Mouse (Mus musculus): Measurements from ENCODE around the gene Trio. TPM values are rescaled to one million over a fixed set of nuclear protein-coding genes. Genes with fewer than 3 reads are reported as not detected.

Trio gene
- polyA plus RNA-seq, 1 experiment from 2014 or later, result 37.5 TPM

GRCm38 (mm10) chr15:28051811-28052210, 26.2 kb upstream of the Trio start:
- ATAC-seq, result no peak; the same call in 1 of the 2 replicates
- no peak overlapping the region for H3K4me3 ChIP-seq (ENCODE audit: low read depth, low read length)
- H3K36me3 ChIP-seq (ENCODE audit: control insufficient read depth, insufficient read depth, low read length), result no peaks in the 10 kb centered on the region
- H3K27me3 ChIP-seq (ENCODE audit: control insufficient read depth, insufficient read depth, low read depth, low read length), result no peaks in the 10 kb centered on the region
- 33% methylated on average over 4 of the region's 4 CpGs for WGBS
- H3K9me3 ChIP-seq (replicated peaks; ENCODE audit: control insufficient read depth, low read length, poor library complexity, severe bottlenecking), result no peaks in the 10 kb centered on the region
- peak overlapping the region; percentile 36; the same call in 1 of the 2 replicates for H3K4me2 ChIP-seq (ENCODE audit: low read length)
- H3K9ac ChIP-seq (ENCODE audit: low read depth, low read length), result no peak overlapping the region
- H3K27ac ChIP-seq (ENCODE audit: low read length), result no peak overlapping the region
- H3K4me1 ChIP-seq (ENCODE audit: control insufficient read depth, insufficient read depth, low read length), result peaks cover 7% of the 10 kb centered on the region

GRCm38 (mm10) chr15:28051104-28051625, 25.5 kb upstream of the Trio start:
- peak; percentile 96 for ATAC-seq
- H3K36me3 ChIP-seq (ENCODE audit: control insufficient read depth, insufficient read depth, low read length), result no peaks in the 10 kb centered on the region
- H3K4me2 ChIP-seq (ENCODE audit: low read length), result peak overlapping the region; percentile 36
- no peaks in the 10 kb centered on the region for H3K9me3 ChIP-seq (replicated peaks; ENCODE audit: control insufficient read depth, low read length, poor library complexity, severe bottlenecking)
- H3K27ac ChIP-seq (ENCODE audit: low read length), result no peak overlapping the region
- H3K9ac ChIP-seq (ENCODE audit: low read depth, low read length), result peak overlapping the region; percentile 13; the same call in 1 of the 2 replicates
- no peak overlapping the region for H3K4me3 ChIP-seq (ENCODE audit: low read depth, low read length)
- H3K4me1 ChIP-seq (ENCODE audit: control insufficient read depth, insufficient read depth, low read length), result peaks cover 7% of the 10 kb centered on the region
- 8% methylated on average over 18 of the region's 18 CpGs for WGBS
- no peaks in the 10 kb centered on the region for H3K27me3 ChIP-seq (ENCODE audit: control insufficient read depth, insufficient read depth, low read depth, low read length)

GRCm38 (mm10) chr15:28047711-28048110, 22.1 kb upstream of the Trio start:
- Histone ChIP-seq H3K36me3 (ENCODE audit: control insufficient read depth, insufficient read depth, low read length) (no peaks in the 10 kb centered on the region), H3K9me3 (replicated peaks; ENCODE audit: control insufficient read depth, low read length, poor library complexity, severe bottlenecking) (no peaks in the 10 kb centered on the region), H3K4me2 (ENCODE audit: low read length) (no peak overlapping the region), H3K4me1 (ENCODE audit: control insufficient read depth, insufficient read depth, low read length) (peaks cover 7% of the 10 kb centered on the region), H3K27ac (ENCODE audit: low read length) (no peak overlapping the region), H3K9ac (ENCODE audit: low read depth, low read length) (no peak overlapping the region), H3K27me3 (ENCODE audit: control insufficient read depth, insufficient read depth, low read depth, low read length) (no peaks in the 10 kb centered on the region), H3K4me3 (ENCODE audit: low read depth, low read length) (no peak overlapping the region)
- 95% methylated on average over 3 of the region's 3 CpGs for WGBS
- no peak for ATAC-seq

GRCm38 (mm10) chr15:28041158-28041865, 15.7 kb upstream of the Trio start:
- Histone ChIP-seq H3K4me2 (ENCODE audit: low read length) (no peak overlapping the region), H3K4me1 (ENCODE audit: control insufficient read depth, insufficient read depth, low read length) (peaks cover 4% of the 10 kb centered on the region; the same call in 1 of the 2 replicates), H3K4me3 (ENCODE audit: low read depth, low read length) (no peak overlapping the region), H3K27ac (ENCODE audit: low read length) (no peak overlapping the region), H3K9ac (ENCODE audit: low read depth, low read length) (no peak overlapping the region), H3K9me3 (replicated peaks; ENCODE audit: control insufficient read depth, low read length, poor library complexity, severe bottlenecking) (no peaks in the 10 kb centered on the region), H3K27me3 (ENCODE audit: control insufficient read depth, insufficient read depth, low read depth, low read length) (no peaks in the 10 kb centered on the region), H3K36me3 (ENCODE audit: control insufficient read depth, insufficient read depth, low read length) (no peaks in the 10 kb centered on the region)
- 7% methylated on average over 9 of the region's 9 CpGs for WGBS
- no peak for ATAC-seq

- no peak overlapping the region for H3K4me3 ChIP-seq (ENCODE audit: low read depth, low read length)
- no peak overlapping the region for H3K27ac ChIP-seq (ENCODE audit: low read length)
- no peaks in the 10 kb centered on the region for H3K27me3 ChIP-seq (ENCODE audit: control insufficient read depth, insufficient read depth, low read depth, low read length)
- H3K36me3 ChIP-seq (ENCODE audit: control insufficient read depth, insufficient read depth, low read length), result no peaks in the 10 kb centered on the region
- no peak overlapping the region for H3K9ac ChIP-seq (ENCODE audit: low read depth, low read length)
- 94% methylated on average over 6 of the region's 6 CpGs for WGBS
- H3K4me1 ChIP-seq (ENCODE audit: control insufficient read depth, insufficient read depth, low read length), result peaks cover 4% of the 10 kb centered on the region; the same call in 1 of the 2 replicates
- no peak for ATAC-seq
- no peak overlapping the region for H3K4me2 ChIP-seq (ENCODE audit: low read length)
- no peaks in the 10 kb centered on the region for H3K9me3 ChIP-seq (replicated peaks; ENCODE audit: control insufficient read depth, low read length, poor library complexity, severe bottlenecking)
These were observed 12.0 kb upstream of the Trio start for GRCm38 (mm10) chr15:28037651-28038050.

GRCm38 (mm10) chr15:28035601-28036000, 10.0 kb upstream of the Trio start:
- Histone ChIP-seq H3K9me3 (replicated peaks; ENCODE audit: control insufficient read depth, low read length, poor library complexity, severe bottlenecking) (no peaks in the 10 kb centered on the region), H3K27me3 (ENCODE audit: control insufficient read depth, insufficient read depth, low read depth, low read length) (no peaks in the 10 kb centered on the region), H3K4me1 (ENCODE audit: control insufficient read depth, insufficient read depth, low read length) (no peaks in the 10 kb centered on the region), H3K27ac (ENCODE audit: low read length) (no peak overlapping the region), H3K4me2 (ENCODE audit: low read length) (no peak overlapping the region), H3K4me3 (ENCODE audit: low read depth, low read length) (no peak overlapping the region), H3K9ac (ENCODE audit: low read depth, low read length) (no peak overlapping the region), H3K36me3 (ENCODE audit: control insufficient read depth, insufficient read depth, low read length) (no peaks in the 10 kb centered on the region)
- 92% methylated on average over 10 of the region's 10 CpGs for WGBS
- ATAC-seq, result no peak

- H3K27me3 ChIP-seq (ENCODE audit: control insufficient read depth, insufficient read depth, low read depth, low read length), result no peaks in the 10 kb centered on the region
- no peak overlapping the region for H3K4me2 ChIP-seq (ENCODE audit: low read length)
- no peaks in the 10 kb centered on the region for H3K36me3 ChIP-seq (ENCODE audit: control insufficient read depth, insufficient read depth, low read length)
- H3K4me1 ChIP-seq (ENCODE audit: control insufficient read depth, insufficient read depth, low read length), result no peaks in the 10 kb centered on the region
- no peak overlapping the region for H3K27ac ChIP-seq (ENCODE audit: low read length)
- no peak overlapping the region for H3K9ac ChIP-seq (ENCODE audit: low read depth, low read length)
- no peaks in the 10 kb centered on the region for H3K9me3 ChIP-seq (replicated peaks; ENCODE audit: control insufficient read depth, low read length, poor library complexity, severe bottlenecking)
- WGBS, result 71% methylated on average over 10 of the region's 10 CpGs
- no peak overlapping the region for H3K4me3 ChIP-seq (ENCODE audit: low read depth, low read length)
- no peak for ATAC-seq
These were observed 9.0 kb upstream of the Trio start for GRCm38 (mm10) chr15:28034636-28035035.

- peaks cover 3% of the 10 kb centered on the region; the same call in 1 of the 2 replicates for H3K4me1 ChIP-seq (ENCODE audit: control insufficient read depth, insufficient read depth, low read length)
- no peak overlapping the region for H3K27ac ChIP-seq (ENCODE audit: low read length)
These were observed 3.7 kb upstream of the Trio start for GRCm38 (mm10) chr15:28029371-28029770.

GRCm38 (mm10) chr15:28028542-28028941, 2.9 kb upstream of the Trio start:
- no peak for ATAC-seq

More at GRCm38 (mm10) chr15:28029371-28029770, 3.7 kb upstream of the Trio start:
- Histone ChIP-seq H3K9me3 (replicated peaks; ENCODE audit: control insufficient read depth, low read length, poor library complexity, severe bottlenecking) (no peaks in the 10 kb centered on the region), H3K4me3 (ENCODE audit: low read depth, low read length) (no peak overlapping the region), H3K27me3 (ENCODE audit: control insufficient read depth, insufficient read depth, low read depth, low read length) (no peaks in the 10 kb centered on the region), H3K9ac (ENCODE audit: low read depth, low read length) (no peak overlapping the region), H3K36me3 (ENCODE audit: control insufficient read depth, insufficient read depth, low read length) (no peaks in the 10 kb centered on the region), H3K4me2 (ENCODE audit: low read length) (no peak overlapping the region)
- WGBS, result 96% methylated on average over 7 of the region's 7 CpGs
- no peak for ATAC-seq

More at GRCm38 (mm10) chr15:28028542-28028941, 2.9 kb upstream of the Trio start:
- Histone ChIP-seq H3K27ac (ENCODE audit: low read length) (no peak overlapping the region), H3K27me3 (ENCODE audit: control insufficient read depth, insufficient read depth, low read depth, low read length) (no peaks in the 10 kb centered on the region), H3K36me3 (ENCODE audit: control insufficient read depth, insufficient read depth, low read length) (no peaks in the 10 kb centered on the region), H3K9ac (ENCODE audit: low read depth, low read length) (no peak overlapping the region), H3K4me2 (ENCODE audit: low read length) (no peak overlapping the region), H3K4me3 (ENCODE audit: low read depth, low read length) (no peak overlapping the region), H3K4me1 (ENCODE audit: control insufficient read depth, insufficient read depth, low read length) (peaks cover 4% of the 10 kb centered on the region), H3K9me3 (replicated peaks; ENCODE audit: control insufficient read depth, low read length, poor library complexity, severe bottlenecking) (no peaks in the 10 kb centered on the region)
- WGBS, result 97% methylated on average over 6 of the region's 6 CpGs
